Mouse (Mus musculus) stomach, embryonic 16.5 days (tissue): ENCODE measurements at regions not wholly inside any gene's neighbourhood (a gene's known extent, or its start where the extent isn't known, plus 50 kb on each side); places are given as distances from the start of the nearest gene placed in this dataset.

Experiments used
- ATAC-seq: fragments of 200-750 bp; cut with Nextera tagmentation; 2 replicates; pipeline ENCODE4 v1.8.0; 2017; ENCODE audit warnings: moderate number of reproducible peaks, moderate TSS enrichment; ENCODE audit not compliant: insufficient read depth, low FRiP score
- H3K27ac ChIP-seq: fragments of 300-500 bp; sonication (generic); 2 replicates; pipeline ENCODE4 v1.5.1; 2014; ENCODE audit warnings: low read length
- H3K27me3 ChIP-seq: fragments of 300-500 bp; sonication (generic); 2 replicates; pipeline ENCODE4 v1.6.1; 2014; ENCODE audit warnings: low read length, control low read depth, mixed read lengths; ENCODE audit not compliant: control insufficient read depth, insufficient read depth
- H3K36me3 ChIP-seq: fragments of 300-500 bp; sonication (generic); 2 replicates; pipeline ENCODE4 v1.6.1; 2014; ENCODE audit warnings: low read length; ENCODE audit not compliant: control insufficient read depth, insufficient read depth
- H3K4me1 ChIP-seq: fragments of 300-500 bp; sonication (generic); 2 replicates; pipeline ENCODE4 v1.6.1; 2014; ENCODE audit warnings: low read length, control low read depth, mixed read lengths; ENCODE audit not compliant: control insufficient read depth, insufficient read depth
- H3K4me2 ChIP-seq: fragments of 300-500 bp; sonication (generic); 2 replicates; pipeline ENCODE4 v1.6.1; 2014; ENCODE audit warnings: low read depth, low read length, mixed read lengths
- H3K4me3 ChIP-seq: fragments of 300-500 bp; sonication (generic); replicated peaks from 2 replicates; pipeline ENCODE4 v1.5.1; 2014; ENCODE audit warnings: mild to moderate bottlenecking, low read length
- H3K9ac ChIP-seq: fragments of 300-500 bp; sonication (generic); 2 replicates; pipeline ENCODE4 v1.6.1; 2014; ENCODE audit warnings: low read length
- H3K9me3 ChIP-seq: fragments of 300-500 bp; sonication (generic); replicated peaks from 2 replicates; pipeline ENCODE4 v1.6.1; 2016; ENCODE audit warnings: low read length, control low read depth; ENCODE audit not compliant: control insufficient read depth
- WGBS: fragments of 180-500 bp; shearing (Covaris S2); extraction: QIAGEN DNeasy Blood & Tissue Kit; methylation state at CpG from one replicate; pipeline ENCODE4 v1.1.7; 2014; 5-methylcytosine and 5-hydroxymethylcytosine counted together

GRCm38 (mm10) chr6:39261951-39262350 is 55.4 kb upstream of the Kdm7a start:
- H3K4me1 ChIP-seq = peaks cover 16% of the 10 kb centered on the region; the same call in 1 of the 2 replicates
- 65% methylated on average over 8 of the region's 8 CpGs for WGBS
- no peak overlapping the region for H3K4me2 ChIP-seq
- no peak for ATAC-seq
- no peak overlapping the region for H3K9ac ChIP-seq
- no peaks in the 10 kb centered on the region for H3K9me3 ChIP-seq
- H3K27ac ChIP-seq = no peak overlapping the region
- H3K27me3 ChIP-seq = no peaks in the 10 kb centered on the region
- H3K4me3 ChIP-seq = no peak overlapping the region
- H3K36me3 ChIP-seq = no peaks in the 10 kb centered on the region

- Histone ChIP-seq H3K9ac (no peak overlapping the region), H3K4me3 (no peak overlapping the region), H3K27ac (no peak overlapping the region), H3K27me3 (no peaks in the 10 kb centered on the region), H3K4me1 (peaks cover 16% of the 10 kb centered on the region; the same call in 1 of the 2 replicates), H3K9me3 (no peaks in the 10 kb centered on the region), H3K36me3 (no peaks in the 10 kb centered on the region), H3K4me2 (no peak overlapping the region)
- 92% methylated on average over 4 of the region's 4 CpGs for WGBS
- ATAC-seq = no peak
Measured at GRCm38 (mm10) chr6:39260480-39260879, 53.9 kb upstream of the Kdm7a start.

- no peak overlapping the region for H3K9ac ChIP-seq
- no peak overlapping the region for H3K4me2 ChIP-seq
- peaks cover 7% of the 10 kb centered on the region for H3K4me1 ChIP-seq
- 85% methylated on average over 1 of the region's 1 CpGs for WGBS
- no peaks in the 10 kb centered on the region for H3K36me3 ChIP-seq
- H3K27ac ChIP-seq = 0 out of 2 replicates have a peak overlapping the region, but pooled peaks have one; percentile 14
- H3K27me3 ChIP-seq = no peaks in the 10 kb centered on the region
- H3K4me3 ChIP-seq = no peak overlapping the region
- no peaks in the 10 kb centered on the region for H3K9me3 ChIP-seq
- ATAC-seq = no peak
Measured at GRCm38 (mm10) chr6:39259129-39259528, 52.5 kb upstream of the Kdm7a start.

DNA sequence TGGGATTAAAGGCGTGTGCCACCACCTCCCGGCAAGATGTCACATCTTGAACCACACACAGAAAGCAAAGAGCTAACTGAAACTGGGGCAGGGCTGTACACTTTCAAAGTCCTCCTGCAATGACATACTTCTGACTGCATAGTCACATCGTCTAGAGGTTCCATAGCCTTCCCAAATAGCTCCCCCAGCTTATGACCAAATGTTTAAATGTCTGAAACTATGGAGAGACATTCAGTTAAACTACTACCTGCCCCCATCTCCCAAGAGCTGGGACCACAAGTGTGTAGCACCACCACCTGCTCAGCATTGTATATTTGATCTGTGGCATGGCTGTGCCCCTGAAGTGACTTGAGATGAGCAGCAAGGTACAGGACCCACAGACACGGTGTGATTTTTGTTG is 52.1 kb upstream of the Kdm7a start:
- no peaks in the 10 kb centered on the region for H3K36me3 ChIP-seq
- H3K27ac ChIP-seq = 0 out of 2 replicates have a peak overlapping the region, but pooled peaks have one; percentile 14
- H3K4me3 ChIP-seq = no peak overlapping the region
- 83% methylated on average over 4 of the region's 4 CpGs for WGBS
- no peak overlapping the region for H3K9ac ChIP-seq
- no peaks in the 10 kb centered on the region for H3K9me3 ChIP-seq
- H3K27me3 ChIP-seq = no peaks in the 10 kb centered on the region
- no peak for ATAC-seq
- no peak overlapping the region for H3K4me2 ChIP-seq
- H3K4me1 ChIP-seq = peaks cover 6% of the 10 kb centered on the region

- Histone ChIP-seq H3K4me1 (peaks cover 6% of the 10 kb centered on the region), H3K36me3 (no peaks in the 10 kb centered on the region), H3K4me2 (peak overlapping the region; percentile 100), H3K27me3 (no peaks in the 10 kb centered on the region), H3K9me3 (no peaks in the 10 kb centered on the region), H3K27ac (peak overlapping the region; percentile 46; the same call in 1 of the 2 replicates), H3K9ac (peak overlapping the region; percentile 73; the same call in 1 of the 2 replicates), H3K4me3 (peak overlapping the region; percentile 61)
- WGBS = 52% methylated on average over 7 of the region's 7 CpGs
- no peak for ATAC-seq
Measured at GRCm38 (mm10) chr6:39257667-39258395, 51.2 kb upstream of the Kdm7a start.

GRCm38 (mm10) chr6:39257111-39257571 is 50.6 kb upstream of the Kdm7a start:
- Histone ChIP-seq H3K4me1 (peaks cover 6% of the 10 kb centered on the region), H3K36me3 (no peaks in the 10 kb centered on the region), H3K9ac (peak overlapping the region; percentile 73), H3K4me3 (peak overlapping the region; percentile 61), H3K4me2 (peak overlapping the region; percentile 100), H3K9me3 (no peaks in the 10 kb centered on the region), H3K27me3 (no peaks in the 10 kb centered on the region), H3K27ac (peak overlapping the region; percentile 46)
- 2% methylated on average over 18 of the region's 18 CpGs for WGBS
- ATAC-seq = peak; percentile 73

DNA sequence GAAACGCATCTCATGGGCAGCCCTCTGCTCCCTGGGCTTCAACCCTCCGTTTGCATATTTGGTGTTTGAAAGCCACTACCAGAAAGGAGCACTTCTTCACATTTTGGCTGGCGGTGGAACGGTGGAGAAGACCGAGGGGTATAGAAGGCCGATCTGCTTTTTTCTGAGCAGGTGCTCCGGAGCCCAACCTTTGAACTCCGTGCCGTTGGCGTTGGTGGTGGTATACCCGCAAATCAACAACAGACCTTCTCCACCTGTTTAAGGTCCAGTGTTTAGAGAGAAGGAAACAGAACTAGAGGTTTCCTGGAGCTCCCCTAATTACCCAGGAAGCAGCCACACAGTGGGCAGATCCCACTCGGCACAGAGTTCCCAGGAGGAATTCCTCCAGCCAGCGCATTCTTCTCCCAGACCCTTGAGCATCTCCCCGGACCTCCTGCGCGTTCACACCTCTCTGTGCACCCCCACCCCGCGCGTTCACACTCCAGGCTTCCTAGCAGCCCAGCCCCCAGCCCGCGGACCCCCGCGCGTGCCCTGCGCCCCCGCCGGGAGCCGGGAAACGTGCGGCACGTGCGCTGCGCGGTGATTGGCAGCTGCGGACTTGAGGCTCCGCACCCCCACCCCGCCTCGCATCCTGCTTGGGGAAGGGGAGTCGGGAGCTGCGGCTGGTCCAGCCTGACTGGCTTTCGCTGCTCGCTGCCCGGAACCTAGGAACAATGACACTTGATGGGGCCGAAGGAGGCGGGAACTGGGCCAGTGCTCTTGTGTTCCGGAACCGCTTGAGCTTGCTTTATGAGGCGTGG is 49.9 kb upstream of the Kdm7a start:
- peak overlapping the region; percentile 61 for H3K4me3 ChIP-seq
- peaks cover 6% of the 10 kb centered on the region for H3K4me1 ChIP-seq
- peak overlapping the region; percentile 46 for H3K27ac ChIP-seq
- H3K27me3 ChIP-seq = no peaks in the 10 kb centered on the region
- ATAC-seq = peak; percentile 70
- no peaks in the 10 kb centered on the region for H3K9me3 ChIP-seq
- no peaks in the 10 kb centered on the region for H3K36me3 ChIP-seq
- 4% methylated on average over 48 of the region's 48 CpGs for WGBS
- peak overlapping the region; percentile 100 for H3K4me2 ChIP-seq
- peak overlapping the region; percentile 73 for H3K9ac ChIP-seq
